Mouse (Mus musculus) retina, postnatal 7 days (tissue): ENCODE data around the gene Pla2g2d.

Source experiments
- DNase-seq: peaks from one replicate; pipeline ENCODE4 v3.0.0-alpha.2; 2012; ENCODE audit warnings: low read depth, low spot score

The Pla2g2d gene

DNA sequence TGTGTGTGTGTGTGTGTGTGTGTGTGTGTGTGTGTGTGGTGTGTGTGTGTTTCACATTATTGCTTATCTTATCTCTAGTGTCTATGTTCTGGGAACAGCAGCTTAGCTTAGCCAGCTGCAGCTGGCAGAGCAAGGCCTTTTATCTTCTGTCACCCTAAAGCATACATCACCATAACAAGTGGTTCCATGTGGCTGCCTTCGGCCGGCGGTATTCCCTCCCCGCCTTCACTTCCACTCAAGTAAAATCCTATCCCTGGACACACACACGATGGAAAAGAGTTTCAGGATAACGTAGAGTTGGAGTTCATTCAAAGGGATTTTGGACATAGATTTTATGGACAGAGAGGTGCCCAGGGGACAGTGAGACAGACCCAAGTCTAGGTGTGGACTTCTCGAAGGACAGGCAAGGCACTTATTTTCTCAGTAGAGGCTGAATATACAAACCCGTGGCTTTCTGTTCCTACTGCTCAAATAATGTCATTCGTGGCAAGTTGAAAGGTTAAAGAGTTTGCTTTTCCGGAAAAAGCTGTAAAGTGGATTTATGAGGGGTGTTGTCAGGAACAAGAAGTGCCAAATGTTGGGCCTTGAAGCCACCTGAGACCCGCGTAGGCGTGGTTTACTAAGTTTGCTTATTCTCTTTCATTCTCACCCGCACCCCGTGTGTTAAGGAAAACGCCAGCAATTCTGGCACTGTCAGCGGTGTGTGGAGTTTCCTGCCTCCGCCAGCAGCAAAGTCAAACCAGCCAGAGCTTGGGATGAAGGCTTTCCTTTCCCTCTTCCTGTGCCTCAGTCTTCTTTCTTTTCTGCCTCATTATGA lies 50.4 kb downstream of the Pla2g2d start:
- DNase-seq: no peak

- DNase-seq: no peak
These were observed 51.6 kb downstream of the Pla2g2d start for GRCm38 (mm10) chr4:138827147-138827546.
